Mouse (Mus musculus) adrenal gland, postnatal 4 days (tissue): ENCODE measurements around the gene Gm45711. TPM values are rescaled to one million over a fixed set of nuclear protein-coding genes. Genes with fewer than 3 reads are reported as not detected.
"Not testable (repeated sequence)": the region's sequence is repeated elsewhere in the genome, so short reads cannot be mapped to it uniquely, and the experiment has no call there.

Experiments
- DNase-seq, 2 experiments: peaks; one replicate each; pipeline ENCODE4 v3.0.0; 2021 to 2022; ENCODE audit warnings: low spot score in 2 of 2, mixed read lengths in 2 of 2
- total RNA-seq, 2 experiments: library from RNA; stranded (reverse); gene quantifications; 2 replicates each; pipeline ENCODE4 v1.2.3; 2021

Gene Gm45711
- total RNA-seq, 2 experiments from 2014 or later: not detected

DNA sequence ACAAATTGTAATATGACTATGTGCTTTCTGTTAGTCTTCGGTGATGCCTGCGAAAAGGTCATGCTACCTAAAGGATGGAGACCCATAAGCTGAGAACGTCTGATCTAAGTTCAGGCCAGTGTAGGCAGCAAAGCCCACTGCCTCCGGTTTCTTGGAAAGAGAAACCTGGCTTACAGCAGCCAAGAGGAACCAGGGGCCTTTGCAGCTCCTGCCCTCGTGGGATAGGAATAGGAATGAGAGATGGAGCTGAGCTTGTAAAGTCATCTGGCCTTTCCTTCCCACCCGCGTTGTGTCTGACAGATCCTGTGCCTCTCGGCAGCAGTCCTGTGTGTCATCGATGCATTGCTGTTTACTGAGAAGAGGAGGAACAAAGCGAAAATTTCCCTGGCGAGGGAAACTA lies 11.4 kb upstream of the Gm45711 start, which contains the start of gene Gm11020:
Gm11020 (plus strand) TSS at position 301 of the 400 bp plus-strand sequence.
- DNase-seq: not testable (repeated sequence)

DNA sequence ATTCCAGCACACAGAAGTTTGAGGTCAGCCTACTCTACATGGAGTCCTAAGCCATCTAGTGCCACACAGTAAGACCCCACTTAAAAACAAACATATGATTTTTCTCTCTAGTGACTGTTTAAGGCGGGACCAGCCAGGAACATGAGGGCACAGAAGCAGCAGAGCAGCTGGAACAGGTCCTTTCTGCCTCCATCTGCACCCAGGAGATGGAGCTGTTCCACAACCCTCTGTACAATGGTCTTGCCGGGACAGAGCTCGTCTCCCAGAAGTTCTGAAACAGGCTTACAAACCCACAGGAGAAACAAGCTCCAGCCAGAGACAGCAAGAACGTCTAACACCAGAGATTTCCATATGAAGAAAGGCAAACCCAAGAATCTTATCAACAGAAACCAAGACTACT lies 3.4 kb upstream of the Gm45711 start:
- DNase-seq: no peak

DNA sequence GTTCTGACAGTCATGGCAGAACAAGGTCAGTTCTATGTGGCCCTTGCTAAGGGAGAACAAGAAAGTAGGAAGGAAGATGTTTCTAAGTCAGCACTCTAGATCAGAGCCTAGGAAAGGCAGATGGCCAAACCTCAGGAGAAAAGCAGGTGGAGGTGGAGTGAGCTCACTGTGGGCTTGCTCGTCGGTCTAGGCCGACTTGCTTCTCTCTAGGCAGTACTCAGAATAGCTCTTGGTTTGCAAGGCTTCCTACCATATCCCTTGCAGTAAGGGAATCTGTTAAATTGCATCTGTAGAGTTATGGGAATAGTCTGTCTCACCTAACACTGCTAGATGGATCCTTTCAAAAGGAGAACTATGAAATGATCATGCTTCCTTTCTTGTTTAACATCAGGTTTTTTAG lies 2.1 kb upstream of the Gm45711 start:
- not testable (repeated sequence) for DNase-seq

DNA sequence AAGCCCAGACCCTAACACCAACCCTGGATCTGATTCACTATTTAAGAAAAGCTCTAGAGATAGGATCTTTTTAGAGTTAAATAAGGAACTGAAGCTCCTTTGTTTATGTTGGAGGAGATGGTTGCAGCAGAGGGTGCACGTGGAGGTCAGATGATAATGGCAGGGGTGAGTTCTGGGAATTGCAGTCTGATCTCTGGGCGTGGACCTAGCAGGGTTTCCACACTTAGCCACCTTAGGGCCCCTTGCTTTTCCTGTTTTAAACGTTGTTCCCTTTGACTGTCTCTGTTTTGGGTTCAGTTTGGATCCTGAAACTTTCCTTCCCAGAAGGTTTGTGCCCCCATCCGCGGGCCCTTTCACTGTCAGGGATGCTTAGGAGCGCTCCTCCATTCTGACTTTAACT lies 1.5 kb downstream of the Gm45711 start:
- not testable (repeated sequence) for DNase-seq

DNA sequence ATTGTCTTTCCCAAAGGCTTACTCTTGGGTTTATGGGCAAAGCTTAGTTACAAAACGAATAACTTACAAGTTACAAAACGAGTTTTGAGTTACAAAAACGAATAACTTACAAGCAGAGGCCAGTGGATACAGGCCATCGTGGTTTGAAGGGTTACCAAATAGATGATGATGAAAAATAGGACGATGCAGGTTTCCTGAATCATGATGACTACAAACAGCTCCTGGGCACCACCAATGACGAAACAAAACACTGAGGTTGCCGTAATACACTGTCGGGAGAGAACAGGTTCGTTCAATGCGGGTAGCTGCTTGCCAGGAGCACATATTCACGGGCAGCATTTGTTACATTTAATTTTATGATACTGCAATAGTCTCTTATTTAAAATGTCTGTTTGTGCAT lies 4.9 kb downstream of the Gm45711 start:
- no peak for DNase-seq

DNA sequence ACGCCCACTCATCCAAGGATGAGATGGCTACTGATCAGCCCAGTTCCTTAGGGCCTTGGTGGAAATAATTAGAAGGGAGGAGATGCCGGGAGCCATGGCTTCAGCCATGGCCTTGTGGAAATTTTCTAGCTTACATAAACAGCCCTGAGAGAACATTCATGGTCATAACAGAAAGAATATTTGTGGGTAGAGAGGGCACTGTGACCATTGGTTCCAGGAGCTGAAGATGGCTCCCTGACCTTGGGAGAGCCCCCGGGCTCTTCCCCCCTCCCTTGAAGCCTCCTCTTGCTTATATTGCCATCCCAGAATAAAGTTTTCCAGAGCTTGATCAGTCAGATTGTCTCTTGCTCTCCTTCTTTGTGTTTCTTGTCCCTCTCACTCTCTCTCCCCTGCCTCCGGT lies 7.3 kb downstream of the Gm45711 start:
- not testable (repeated sequence) for DNase-seq

DNA sequence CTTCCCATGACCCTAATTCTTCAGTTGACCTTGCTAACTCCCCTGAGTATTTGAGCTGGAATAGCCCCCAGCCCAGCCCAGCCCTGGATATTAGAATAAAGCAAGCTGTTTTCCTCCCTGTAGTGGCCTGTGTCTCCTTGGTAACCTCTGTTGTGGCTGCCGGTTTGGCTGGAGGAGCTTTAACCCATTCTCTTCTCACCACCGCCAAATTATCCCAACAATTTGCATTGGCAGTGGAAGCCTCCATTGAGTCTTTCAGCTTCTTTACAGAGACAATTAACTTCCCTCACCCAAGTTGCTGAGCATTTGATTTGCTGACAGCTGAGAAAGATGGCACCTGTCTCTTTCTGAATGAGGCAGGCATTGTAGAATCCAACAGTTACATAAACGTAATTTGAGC lies 8.3 kb downstream of the Gm45711 start:
- DNase-seq: not testable (repeated sequence)

DNA sequence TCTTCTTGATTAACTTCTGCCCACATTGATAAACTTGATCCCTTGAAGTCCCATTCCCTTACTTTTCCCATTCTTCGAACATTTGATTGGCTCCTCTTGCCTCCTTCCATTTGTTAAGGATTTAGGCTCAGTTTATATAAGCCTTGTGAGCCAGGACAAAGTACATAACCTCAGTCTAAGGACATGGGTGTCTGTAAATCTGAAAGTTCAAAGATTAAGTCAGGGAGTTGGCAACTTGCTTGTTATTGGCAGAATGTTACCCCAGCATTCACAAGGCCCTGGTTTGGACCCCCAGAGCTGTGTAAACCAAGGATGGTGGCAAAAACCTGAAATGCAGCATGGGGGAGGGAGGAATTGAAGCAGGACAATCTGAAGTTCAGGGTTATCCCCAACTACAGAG lies 15.5 kb downstream of the Gm45711 start:
- no peak for DNase-seq

DNA sequence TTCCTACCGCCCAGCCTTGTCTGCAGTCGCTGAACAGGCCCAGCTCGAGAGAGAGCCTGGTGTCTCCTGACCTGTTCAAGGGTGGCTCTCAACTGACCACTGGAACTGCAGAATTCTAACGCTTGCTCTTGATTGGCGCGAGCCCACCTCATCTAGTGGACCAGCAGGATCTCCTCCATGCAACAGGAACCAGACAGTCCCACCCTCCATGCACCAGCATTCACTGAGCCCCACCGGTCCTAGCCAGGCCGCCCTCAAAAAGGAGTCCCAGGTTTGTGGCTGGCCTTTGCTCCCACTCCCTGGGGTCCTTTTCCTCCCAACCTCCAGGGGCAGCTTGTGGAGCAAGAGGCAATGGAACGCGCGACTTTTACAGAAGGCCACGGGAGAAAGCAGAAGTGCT lies 16.8 kb downstream of the Gm45711 start, which contains the start of gene Cmtm2a:
Cmtm2a (minus strand) TSS at position 101 of the 400 bp plus-strand sequence.
- DNase-seq: not testable (repeated sequence)

DNA sequence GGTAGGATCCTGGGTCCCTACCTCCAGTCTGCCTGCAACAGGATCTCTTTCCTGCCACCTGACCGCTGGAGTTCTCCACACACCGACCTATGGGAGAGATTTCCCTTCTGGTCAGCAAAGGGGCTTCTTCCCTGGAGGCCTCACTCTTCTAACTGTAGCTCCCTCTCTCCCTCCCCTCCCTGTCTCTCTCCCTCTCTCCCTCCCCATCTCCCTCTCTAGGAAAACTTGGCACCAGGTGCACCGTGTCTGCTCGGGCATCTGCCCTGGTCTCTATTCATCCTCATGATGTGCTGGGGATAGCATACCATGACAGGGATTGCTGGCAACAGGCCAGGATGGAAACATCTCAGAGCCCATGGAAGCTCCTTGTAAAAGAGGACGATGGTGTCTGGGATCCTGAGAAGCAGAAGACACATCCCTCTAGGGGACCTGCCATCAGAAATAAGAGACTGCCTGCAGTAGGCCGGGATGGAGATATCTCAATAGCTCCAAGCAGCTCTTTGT lies 40.9 kb downstream of the Gm45711 start:
- no peak for DNase-seq

DNA sequence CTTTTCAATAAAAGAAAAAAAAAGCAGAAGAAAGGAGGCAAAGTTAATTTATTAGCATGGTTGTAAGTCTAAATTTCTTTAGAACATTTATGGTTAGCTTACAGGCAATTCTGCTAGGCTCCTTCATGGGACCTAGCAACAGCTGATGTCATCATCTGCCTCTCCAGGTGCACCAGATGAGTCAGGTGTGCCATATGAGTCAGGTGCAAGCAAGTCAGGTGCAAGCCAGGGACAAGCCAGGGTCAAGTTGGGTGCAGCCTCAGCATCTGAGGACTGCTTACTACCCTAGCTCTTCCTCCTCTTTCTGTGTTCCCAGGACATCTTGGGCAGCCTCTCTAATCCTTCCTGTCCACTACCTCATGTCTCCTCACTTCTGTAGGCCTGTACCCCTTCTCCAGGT lies 41.5 kb downstream of the Gm45711 start:
- no peak for DNase-seq

DNA sequence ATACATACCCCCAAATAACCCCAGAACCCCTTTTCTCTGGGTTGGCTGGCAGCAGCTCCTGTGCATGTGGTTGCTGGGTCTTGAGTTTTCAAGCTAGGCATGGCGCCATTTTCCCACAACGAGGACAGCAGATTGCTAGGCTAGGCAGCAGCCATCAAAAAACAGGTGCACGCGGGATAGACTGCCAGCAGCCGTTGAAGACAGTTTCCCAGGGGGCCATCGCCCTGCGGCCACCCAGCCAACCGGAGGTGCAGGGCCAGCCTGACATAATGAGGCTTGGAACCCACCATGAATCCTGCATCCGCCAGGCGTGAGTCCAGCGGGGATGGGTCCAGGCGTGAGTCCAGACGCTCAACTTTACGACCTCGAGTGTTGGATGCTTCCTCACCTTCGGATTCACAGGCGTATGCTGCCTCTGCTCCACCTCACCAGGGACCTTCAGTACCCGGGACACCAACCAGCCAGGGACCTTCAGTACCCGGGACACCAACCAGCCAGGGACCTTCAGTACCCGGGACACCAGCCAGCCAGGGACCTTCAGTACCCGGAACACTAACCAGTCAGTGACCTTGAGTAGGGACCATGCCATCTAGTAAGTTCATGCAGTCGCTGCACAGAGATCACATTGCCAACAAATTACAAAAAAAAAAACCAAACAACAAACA lies 45.5 kb downstream of the Gm45711 start:
- not testable (repeated sequence) for DNase-seq

DNA sequence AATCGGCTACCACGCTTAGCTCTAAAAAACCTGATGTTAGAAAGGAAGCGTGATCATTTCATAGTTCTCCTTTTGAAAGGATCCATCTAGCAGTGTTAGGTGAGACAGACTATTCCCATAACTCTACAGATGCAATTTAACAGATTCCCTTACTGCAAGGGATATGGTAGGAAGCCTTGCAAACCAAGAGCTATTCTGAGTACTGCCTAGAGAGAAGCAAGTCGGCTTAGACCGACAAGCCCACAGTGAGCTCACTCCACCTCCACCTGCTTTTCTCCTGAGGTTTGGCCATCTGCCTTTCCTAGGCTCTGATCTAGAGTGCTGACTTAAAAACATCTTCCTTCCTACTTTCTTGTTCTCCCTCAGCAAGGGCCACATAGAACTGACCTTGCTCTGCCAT lies 48.1 kb downstream of the Gm45711 start:
- not testable (repeated sequence) for DNase-seq

DNA sequence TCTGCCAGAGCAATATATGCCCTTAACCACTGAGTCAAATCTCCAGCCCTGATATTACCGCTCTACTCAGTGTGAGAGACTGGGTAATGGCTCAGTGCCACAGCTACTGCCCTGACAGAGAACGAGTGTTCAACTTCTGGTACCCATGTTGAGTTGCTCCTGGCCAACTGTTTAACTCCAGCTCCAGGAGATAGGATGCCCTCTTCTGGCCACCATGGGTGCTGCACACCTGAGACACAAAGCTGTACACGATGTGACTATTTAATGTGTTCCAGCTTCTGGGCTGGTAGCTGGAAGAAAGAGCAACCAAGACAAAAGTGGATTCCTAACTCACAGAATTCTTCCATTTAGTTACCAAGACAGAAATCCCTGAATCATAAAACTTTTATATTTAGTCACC lies 56.9 kb downstream of the Gm45711 start:
- DNase-seq: no peak

DNA sequence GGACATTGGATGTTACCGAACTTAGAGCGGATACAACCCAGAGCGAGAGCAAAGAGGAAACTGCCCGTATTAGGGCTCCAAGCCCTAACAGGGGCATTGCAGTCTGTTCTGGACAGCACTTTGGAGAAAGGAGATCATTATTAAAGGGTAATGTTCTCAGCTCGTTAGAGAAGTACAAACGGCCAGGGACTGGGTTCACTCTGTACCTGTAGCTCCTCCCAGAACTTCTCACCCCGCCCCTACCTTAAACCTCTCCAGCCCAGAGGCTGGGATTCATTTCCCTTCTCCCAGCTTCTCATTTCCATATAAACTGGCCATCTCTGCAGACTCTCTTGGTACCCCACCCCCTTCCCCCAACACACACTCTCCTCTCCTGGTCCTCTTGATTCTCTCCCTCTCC lies 58.4 kb downstream of the Gm45711 start:
- no peak for DNase-seq

DNA sequence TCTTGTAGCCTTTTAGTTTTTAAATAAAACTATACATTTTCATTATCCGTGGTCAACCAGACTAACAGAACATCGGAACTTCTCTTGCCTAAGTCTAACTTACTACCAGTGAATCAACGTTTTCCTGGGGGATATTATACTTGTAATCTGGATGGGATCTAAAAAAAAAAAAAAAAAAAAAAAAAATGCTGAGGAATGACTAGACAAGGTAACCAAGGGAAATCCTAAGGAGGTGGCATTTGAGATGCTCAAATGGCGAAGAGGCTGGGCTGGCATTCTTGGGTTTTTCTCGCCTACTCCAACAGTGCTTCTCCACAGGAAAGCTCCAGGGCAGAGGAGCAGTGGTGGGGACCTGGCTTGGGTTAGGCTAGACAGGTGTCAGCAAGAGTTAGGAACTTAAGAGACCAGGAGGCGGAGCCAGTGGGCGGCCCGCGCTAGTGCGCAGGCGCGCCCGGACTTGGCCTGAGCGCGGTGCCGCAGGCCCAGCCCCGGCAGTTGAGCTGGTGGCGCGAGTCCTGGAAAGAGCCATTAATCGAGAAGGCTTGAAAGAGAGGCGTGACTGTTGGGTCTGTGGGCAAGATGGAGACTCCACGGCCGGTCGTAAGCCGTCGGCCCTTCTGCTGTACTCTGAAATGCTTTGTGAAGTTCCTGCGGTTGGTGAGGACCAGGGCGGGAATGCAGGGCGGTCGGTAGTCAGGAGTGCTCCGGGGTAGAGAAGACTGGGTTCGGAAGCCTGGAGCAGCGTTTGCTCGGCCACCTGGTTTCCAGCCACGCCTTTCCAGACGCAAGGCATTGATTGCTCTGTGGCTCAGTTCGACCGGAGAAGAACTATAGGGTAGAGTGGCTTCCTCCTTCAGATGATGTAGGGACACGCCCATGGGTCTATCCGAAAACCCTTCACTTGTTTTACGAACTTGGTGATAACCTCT lies 59.2 kb downstream of the Gm45711 start, which contains the start of gene Cklf:
Cklf (plus strand) TSS at position 423 of the 929 bp plus-strand sequence.
- peak; percentile 50 to 63 for DNase-seq

DNA sequence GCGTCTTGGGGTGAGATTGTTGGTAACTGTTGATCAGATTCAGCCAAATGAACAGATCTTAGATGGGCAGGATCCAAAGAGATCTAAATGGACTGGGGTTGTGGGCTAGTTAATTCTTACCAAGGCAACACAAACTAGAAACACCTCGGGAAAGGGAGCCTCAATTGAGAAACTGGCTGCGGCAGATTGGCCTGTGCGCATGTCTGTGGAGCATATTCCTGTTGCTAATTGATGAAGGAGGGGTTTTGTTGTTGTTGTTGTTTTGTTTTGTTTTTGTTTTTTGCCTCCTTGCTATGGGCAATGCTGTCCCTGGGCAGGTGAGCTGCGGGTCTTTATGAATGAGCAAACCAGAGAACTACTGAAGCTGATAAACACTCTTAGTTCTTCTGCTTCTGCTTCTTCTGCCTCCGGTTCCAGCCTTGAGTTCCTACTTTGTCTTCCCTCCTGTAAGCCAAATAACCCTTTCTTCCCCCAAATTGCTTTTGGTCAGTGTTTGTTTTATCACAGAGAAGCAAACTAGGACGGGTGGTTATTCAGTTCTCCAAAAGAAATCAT lies 60.4 kb downstream of the Gm45711 start:
- no peak for DNase-seq

DNA sequence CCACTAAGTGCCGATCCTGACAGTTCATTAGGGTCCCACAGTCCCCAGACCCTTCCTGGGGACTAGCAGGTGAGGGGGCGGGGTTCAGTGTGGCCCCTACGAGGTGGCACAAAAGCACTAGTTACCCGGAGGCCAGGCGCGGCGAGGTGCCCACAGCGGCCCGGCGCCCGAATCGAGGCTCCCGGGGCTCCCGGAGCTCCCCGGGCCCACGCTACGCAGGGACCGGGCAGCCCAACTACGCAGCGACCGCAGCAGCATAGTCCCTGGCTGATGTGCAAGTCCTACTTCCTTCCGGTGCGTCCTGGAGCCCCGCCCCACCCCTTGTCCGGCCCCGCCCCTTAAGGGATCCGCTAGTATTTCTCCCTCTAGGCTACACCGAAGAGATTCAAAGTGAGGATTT lies 61.6 kb downstream of the Gm45711 start, which contains the start of gene Tk2:
Tk2 (minus strand) TSS at position 283 of the 400 bp plus-strand sequence.
- DNase-seq: peak; percentile 59 to 66

DNA sequence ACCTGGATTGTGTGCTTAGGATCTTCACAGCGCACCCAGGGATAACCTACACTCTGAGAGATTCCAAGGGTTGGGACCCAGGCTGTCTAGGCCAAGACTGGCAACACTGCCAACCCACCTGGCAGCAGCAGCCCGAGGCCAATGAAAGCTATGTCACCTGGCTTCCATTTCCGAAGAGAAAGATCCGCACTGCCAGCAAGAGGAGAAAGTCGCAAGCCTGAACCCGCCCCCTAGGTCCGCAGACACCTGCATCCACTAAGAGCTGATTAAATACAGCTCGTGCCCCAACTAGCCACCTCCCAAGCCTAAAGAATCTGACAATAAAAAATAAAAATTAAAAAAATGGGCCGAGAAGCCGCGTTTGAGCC lies 62.0 kb downstream of the Gm45711 start:
- DNase-seq: no peak

DNA sequence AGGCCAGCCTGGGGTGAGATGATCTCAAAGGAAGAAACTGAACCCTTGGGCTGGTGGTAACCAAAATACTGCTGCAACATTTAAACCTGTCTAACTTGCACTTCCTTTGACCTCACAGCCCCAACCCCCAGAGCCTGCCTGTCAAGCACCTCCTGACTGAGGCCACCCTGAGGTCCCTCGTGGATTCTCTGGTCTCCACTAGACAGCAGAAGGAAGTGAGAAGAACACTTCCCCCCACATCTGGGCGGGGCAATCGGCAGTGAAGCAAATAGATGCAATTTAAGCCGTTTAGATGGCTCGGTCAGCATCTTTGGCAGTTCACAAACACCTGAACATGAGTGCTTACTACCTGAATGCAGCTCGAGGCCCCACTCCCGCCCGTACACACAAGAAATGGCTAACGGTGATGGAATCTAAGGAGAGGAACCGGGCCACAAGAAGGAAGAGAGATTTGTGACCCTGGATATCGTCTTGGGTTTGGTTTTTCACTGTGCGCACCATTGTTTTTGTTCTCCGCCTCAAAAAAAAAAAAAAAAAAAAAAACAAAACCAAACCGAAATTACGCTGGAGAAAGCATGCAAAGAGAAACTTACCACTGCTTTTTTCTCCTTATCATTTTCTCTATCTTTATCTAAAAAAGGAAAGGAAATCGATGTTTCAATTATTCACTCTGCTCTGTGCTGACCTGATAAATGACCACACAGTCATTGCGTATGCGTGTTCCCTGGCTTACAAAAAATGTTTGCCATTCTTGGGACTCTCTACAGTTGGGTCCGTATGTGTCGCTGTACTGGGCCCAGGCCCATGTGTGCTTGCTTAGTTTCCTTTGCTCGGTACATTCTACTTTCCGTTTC lies 62.6 kb downstream of the Gm45711 start:
- no peak for DNase-seq

DNA sequence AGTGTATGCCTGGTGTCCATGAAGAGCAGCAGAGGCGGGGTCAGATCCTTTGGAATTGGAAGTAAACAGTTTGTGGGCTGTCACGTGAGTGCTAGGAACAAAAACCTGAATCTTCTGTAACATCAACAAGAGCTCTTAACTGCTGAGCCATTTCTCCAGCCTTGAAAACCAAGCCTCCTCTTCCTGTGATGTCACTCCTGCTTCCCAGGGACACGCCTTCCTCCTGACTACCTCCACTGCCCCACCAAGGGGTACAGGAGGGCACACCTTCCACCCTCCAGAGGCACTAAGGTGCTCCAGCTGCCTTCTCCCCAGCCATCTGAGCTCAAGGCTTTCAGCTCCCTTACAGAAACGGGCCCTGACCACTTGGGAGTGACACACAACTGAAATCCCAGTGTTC lies 63.3 kb downstream of the Gm45711 start:
- DNase-seq: no peak
